Mouse (Mus musculus) ES-E14 (cell line): ENCODE data around the gene Alk.

ENCODE experiments used
- CHD2 ChIP-seq: IDR thresholded peaks from 2 replicates; pipeline ENCODE4 v1.6.1; 2014; ENCODE audit warnings: mild to moderate bottlenecking, low read depth, low read length, inconsistent platforms
- MAFK ChIP-seq: IDR thresholded peaks from 2 replicates; pipeline ENCODE4 v1.6.1; 2014; ENCODE audit warnings: mild to moderate bottlenecking, low read depth, low read length, inconsistent platforms; ENCODE audit not compliant: insufficient read depth

DNA sequence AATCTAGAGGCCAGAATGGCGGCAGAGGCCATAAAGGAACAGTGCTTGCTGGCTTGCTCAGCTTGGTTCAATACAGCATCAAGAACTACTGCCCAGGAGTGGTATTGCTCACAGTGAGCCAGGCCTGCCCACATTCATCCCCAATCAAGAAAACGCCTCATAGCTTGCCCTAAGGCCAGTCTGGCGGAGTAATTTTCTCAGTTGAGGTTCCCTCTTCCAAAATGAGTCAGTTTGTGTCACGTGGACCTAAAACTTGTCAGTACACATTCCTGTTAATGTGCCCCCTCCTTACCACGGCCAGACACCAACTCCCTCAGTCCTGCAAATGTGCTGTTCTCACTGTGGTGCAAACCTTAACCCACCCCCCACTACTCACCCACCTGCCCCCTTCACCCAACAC is 304.8 kb downstream of the Alk start:
- TF ChIP-seq MAFK (no peak), CHD2 (no peak)
